Mouse (Mus musculus) right cerebral cortex, adult 2 months (tissue): ENCODE results near the gene Gtf2ird1.

ENCODE experiments used
- DNase-seq, 2 experiments: peaks; one replicate each; pipeline ENCODE4 v3.0.0; 2021 to 2022; ENCODE audit warnings: low spot score in 2 of 2

The Gtf2ird1 gene

DNA sequence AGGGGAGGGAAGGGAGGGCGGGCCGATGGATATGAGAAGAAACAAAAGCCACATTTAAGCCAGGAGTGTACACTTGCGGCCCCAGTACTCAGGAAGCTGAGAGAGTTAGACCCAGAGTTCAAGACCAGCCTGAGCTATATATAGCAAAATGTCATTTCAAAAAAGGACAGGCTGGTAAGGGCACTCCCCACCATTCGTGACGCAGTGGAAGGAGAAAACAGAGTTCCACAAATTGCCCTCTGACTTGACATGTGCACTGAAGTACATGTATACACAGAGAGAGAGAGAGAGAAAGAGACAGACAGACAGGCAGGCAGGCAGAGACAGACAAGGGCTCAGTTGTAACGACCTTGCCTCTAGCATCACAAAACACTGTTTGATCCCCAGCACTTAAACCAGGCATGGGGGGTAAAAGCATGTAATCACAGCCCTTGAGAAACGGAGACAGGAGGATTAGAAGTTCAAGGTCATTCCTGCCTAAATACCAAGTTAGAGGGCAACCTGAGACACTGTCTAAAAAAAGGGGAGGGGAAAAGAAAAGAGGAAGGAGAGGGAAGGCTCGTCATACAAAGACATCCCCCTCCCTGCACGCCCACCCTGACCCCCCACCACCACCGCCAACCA, 11.2 kb downstream of the Gtf2ird1 start:
- no peak for DNase-seq

DNA sequence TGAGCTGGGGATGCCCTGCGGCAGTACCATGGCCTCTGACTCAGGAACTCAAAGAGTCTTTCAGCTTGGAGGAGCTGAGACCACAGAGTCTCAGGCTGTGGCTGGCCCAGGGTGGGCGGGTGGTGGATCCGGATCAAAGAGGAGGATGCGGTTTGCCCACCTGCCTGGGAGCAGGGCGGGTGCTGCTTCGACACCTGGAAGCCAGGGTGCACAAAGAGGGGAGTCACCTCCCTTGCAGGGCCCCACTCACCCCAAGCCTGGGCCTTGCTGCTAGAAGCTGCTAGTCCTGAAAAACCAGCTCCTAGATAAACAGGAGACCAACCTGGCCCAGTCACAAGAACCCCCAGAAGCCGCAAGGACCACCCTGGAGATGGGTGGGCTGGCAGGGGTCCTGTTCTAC, 12.0 kb downstream of the Gtf2ird1 start:
- no peak for DNase-seq

GRCm38 (mm10) chr5:134442066-134442465, 14.4 kb downstream of the Gtf2ird1 start:
- DNase-seq: no peak

DNA sequence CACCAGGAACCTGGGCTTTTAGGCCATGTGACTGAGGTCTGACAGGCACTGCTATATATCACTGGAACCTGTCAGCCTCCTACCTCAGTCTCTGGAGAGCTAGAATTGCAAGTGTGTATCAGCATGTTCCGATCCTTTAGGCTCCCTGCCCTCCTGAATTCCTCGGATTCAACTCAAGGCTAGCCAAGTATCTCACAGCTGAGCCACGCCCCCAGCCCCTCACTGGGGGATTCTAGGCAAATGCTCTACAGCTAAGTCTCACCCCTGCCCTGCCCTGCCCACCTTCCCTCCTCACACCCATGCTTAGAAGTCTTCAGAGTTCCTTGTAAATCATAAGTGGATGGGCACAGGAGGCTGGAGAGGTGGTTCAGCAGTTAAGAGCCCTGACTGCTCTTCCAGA, 15.4 kb downstream of the Gtf2ird1 start:
- DNase-seq: no peak

GRCm38 (mm10) chr5:134440098-134440497, 16.4 kb downstream of the Gtf2ird1 start:
- DNase-seq: no peak

DNA sequence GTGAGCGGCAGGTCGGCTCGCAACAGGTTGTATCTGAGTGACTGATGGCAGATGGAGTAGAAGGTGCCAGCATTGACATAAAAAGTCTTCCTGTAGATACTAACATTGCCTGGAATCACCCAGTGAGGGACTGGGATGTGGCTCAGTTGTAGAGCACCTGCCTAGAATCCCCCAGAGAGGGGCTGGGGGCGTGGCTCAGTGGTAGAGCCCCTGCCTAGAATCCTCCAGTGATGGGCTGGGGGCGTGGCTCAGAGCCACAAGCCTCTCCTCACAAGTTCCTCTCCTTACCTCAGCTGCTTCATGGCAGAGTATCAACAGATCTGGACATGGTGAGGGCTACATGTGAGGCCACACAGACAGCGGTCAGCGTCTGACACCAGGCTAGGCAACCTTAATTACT, 17.0 kb downstream of the Gtf2ird1 start:
- DNase-seq: no peak

GRCm38 (mm10) chr5:134438676-134439425, 17.7 kb downstream of the Gtf2ird1 start:
- DNase-seq: no peak

GRCm38 (mm10) chr5:134437459-134437827, 19.1 kb downstream of the Gtf2ird1 start:
- peak in 1 of 2 experiments; percentile 28 for DNase-seq

DNA sequence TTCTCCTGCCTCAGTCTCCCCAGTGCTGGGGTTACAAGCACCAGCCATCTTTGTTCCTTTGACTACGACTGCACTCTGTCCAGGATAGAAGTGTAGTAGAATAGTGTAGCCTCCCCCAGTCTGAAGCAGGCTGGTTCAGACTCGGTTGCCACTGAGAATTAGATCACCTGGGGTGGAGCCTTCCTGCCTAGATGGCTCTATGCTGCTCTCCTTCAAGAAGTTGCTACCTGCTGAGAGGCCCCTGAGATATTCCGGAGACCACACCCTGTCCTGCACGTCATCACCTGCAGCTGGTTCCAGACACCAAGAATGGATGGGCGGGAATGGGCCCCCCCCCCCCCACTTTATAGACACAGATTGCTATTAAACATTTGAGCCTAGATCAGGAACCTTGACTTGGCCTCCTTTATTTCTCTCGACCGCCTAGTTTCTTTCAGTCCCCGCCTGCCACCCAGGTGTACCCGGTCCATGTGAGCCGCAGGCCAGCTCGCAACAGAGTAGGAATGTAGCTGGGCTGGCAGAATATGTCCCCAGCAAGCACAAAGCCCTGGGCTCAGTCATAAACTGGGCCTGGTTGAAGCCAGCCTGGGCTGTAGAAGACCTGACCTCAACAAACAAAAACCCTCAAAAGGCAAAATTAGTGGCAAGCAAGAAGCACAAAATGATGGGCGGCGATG, 19.6 kb downstream of the Gtf2ird1 start:
- no peak for DNase-seq

DNA sequence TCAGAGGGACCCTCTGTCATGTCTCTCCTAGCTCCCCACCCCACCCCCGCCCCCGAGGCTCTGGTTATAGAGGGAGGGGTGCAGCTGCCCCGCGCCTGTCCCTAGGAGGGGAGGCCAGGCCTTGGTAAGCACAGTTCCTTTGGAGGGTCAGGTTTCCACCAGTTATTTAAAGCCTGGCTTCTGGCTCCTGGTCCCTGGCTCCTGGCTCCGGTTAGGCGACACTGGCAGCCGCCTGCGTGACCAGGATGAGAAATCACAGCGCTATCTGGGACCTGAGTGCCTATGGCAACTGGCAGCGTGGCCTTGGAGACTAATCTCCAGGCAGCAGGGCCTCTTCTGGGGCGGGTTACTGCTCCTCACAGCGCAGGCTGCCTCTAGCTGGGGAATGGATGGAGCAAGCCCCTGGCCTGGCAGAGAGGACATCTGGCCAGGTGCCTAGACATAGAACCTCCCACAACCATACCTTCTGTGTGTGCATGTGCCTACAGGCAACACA, 20.6 kb downstream of the Gtf2ird1 start:
- no peak for DNase-seq

DNA sequence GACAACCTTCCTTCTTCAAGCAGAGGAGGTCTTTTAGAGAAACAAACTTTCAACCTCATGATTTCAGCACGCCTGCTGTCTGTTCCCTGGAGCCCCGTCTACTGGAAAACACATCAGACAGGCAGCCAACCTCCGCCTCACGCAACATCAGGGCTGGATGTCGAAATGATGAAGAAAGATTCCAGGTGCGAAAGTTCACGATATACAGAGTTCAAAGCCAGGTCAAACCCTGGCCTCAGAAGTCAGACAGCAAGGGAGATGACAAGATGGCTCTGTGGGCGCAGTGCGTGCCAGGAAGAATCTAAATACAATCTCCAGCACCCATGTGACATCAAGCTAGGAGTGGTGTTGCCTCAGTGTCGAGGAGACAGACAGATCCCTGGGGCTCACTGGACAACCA, 23.4 kb downstream of the Gtf2ird1 start:
- no peak for DNase-seq

GRCm38 (mm10) chr5:134430087-134430486, 26.4 kb downstream of the Gtf2ird1 start:
- DNase-seq: no peak

GRCm38 (mm10) chr5:134427664-134428063, 28.9 kb downstream of the Gtf2ird1 start:
- peak; percentile 87 to 88 for DNase-seq

DNA sequence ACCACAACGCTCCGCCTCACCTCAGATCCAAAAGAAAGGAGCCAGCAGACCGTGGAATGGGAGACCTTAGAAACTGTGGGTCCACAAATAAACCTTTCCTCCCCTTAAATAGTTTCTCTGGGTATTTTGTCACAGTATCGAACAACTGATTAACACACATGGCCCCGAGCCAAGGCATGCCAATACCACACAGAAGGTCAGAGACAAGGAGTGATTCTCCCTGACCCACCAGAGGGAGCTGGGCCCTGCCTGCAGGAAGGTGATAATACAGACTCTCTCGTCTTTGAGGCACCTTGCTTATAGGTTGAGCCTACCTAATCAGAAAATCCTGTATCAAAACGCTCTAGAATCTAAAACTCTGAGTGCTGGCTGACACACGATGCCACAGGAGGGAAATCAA, 30.9 kb downstream of the Gtf2ird1 start:
- DNase-seq: no peak

DNA sequence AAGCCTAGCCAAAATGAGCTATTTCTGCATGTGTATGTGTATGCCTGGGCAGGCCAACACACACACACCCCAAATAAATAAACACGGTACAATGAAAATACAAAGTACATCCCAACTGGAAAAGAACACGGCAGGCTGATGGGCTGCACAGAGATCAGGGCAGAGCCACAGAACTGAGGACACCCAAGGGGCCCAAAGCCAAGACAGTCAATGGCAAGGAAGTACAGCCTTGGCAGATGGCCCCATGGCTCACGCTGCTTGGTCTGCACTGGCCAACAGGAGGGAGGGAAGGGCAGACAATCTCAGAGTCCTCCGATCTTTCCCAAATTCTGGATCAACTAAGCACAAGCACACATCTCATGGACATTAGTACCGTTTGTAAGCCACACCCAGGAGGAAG, 32.6 kb downstream of the Gtf2ird1 start:
- DNase-seq: no peak

- no peak for DNase-seq
These were observed 33.1 kb downstream of the Gtf2ird1 start for GRCm38 (mm10) chr5:134423372-134423771.

DNA sequence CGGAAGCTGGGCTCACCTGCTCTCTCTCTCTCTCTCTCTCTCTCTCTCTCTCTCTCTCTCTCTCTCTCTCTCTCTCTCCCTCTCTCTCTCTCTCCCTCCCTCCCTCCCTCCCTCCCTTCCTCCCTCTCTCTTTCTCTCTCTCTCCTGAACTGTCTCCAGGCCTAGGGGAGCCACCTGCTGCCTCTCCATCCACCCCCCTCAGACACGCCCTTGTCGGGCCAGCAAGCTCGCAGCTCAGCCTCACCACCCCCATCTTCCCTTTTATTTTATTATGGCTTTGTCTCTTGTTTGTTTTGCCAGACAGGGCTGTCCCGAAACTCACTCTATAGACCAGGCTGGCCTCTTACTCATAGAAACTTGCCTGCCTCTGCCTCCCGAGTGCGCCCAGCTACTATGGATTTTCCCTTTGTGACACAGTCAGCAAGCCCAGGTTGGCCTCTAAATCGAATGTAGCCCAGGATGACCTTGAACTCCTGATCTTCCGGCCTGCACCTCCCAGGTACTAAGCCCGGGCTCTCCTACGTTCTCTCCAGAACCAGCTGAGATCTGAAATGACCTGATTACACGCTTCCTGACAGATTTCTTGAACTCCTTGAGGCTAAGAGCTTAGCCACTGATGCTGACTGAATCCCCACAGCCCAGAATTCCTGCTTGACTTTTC, 34.1 kb downstream of the Gtf2ird1 start:
- no peak for DNase-seq

DNA sequence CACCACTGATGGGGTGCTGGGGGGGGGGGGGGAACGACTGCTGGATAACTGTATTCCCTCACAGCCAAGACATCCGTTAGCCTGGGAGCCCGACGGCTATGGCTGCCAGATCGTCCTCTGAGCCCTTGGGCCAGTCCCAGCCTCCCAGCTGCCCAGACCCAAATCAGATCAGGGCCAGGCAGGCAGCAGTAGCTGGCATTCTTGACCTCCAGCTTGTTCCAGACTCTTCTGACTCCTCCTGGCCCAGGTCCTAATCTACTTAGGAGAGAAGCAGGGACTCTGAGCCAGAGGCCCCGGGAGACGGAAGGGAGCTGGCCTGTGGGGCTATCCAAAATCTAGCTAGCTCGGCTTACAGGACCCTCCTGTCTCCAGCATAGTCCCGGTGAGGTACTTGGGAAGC, 35.5 kb downstream of the Gtf2ird1 start:
- no peak for DNase-seq

- DNase-seq: no peak
These were observed 36.8 kb downstream of the Gtf2ird1 start for GRCm38 (mm10) chr5:134419700-134420099.

GRCm38 (mm10) chr5:134418315-134419074, 38.0 kb downstream of the Gtf2ird1 start:
- no peak for DNase-seq

DNA sequence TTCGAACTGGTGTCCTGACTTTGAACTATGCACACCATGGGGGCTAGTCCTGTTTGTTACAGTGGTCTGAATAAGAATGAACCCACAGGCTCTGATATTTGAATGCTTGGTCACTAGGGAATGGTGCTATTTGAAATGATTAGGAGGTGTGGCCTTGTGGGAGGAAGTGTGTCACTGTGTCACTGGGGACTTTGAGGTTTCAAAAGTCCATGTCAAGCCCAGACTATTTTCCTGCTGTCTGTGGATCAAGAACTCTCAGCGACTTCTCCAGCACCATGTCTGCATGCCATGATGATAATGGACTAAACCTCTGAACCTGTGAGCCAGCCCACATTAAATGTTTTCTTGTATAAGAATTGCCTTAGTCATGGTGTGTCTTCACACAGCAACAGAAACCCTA, 44.2 kb downstream of the Gtf2ird1 start:
- no peak for DNase-seq
